20 mouse cellular contexts compared by ENCODE assay signal in genomic region chr4:134350641-134351040, GRCm38 (mm10). TPM values are rescaled to one million over a fixed set of nuclear protein-coding genes. Genes with fewer than 3 reads are reported as not detected.
"Had no signal": no experiment of that assay in that cellular context is flagged by ENCODE, and none has a peak within 500 bp of the region (broad histone marks: within the 10 kb centered on the region; RNA-seq: fewer than 3 reads in every experiment).

No protein-coding gene starts in this region.

- H3K27ac ChIP-seq: lung, embryonic 15.5 days; macrophage; midbrain, embryonic 13.5 days; midbrain, embryonic 15.5 days; neural tube, embryonic 12.5 days had no signal

- H3K9ac ChIP-seq: lung, embryonic 15.5 days; midbrain, embryonic 13.5 days; midbrain, embryonic 15.5 days; neural tube, embryonic 12.5 days had no signal

- H3K4me1 ChIP-seq: midbrain, embryonic 15.5 days had no signal

- DNase-seq: lung, adult 2 months; lung, postnatal 14 days; lung, postnatal 36 days; right cerebral cortex, postnatal 14 days; thymus, adult 18-20 months; thymus, postnatal 14 days; thymus, postnatal 36 days had no signal

- ATAC-seq: lung, postnatal 0 days; midbrain, embryonic 13.5 days; midbrain, embryonic 15.5 days had no signal

- H3K4me3 ChIP-seq: lung, embryonic 15.5 days; megakaryocyte, embryonic 14.5 days; midbrain, embryonic 13.5 days; midbrain, embryonic 15.5 days; neural tube, embryonic 12.5 days had no signal

- H3K9me3 ChIP-seq: lung, embryonic 15.5 days; megakaryocyte, embryonic 14.5 days; midbrain, embryonic 13.5 days; midbrain, embryonic 15.5 days; neural tube, embryonic 12.5 days had no signal

- H3K36me3 ChIP-seq: lung, embryonic 15.5 days; midbrain, embryonic 13.5 days; midbrain, embryonic 15.5 days; neural tube, embryonic 12.5 days had no signal

RNA-seq across cellular contexts. Expression of gene Slc30a2, which starts 7.7 kb away (rescaled TPM):
- total RNA-seq: midbrain, postnatal 0 days; monocyte, adult 5-6 weeks; neutrophil, adult 5-6 weeks had no signal
- polyA plus RNA-seq: macrophage; midbrain, embryonic 11.5 days; neural tube, embryonic 12.5 days; stomach, embryonic 14.5 days had no signal

RNA-seq across cellular contexts. Expression of gene Extl1, which starts 33.0 kb away (rescaled TPM):
- total RNA-seq: megakaryocyte progenitor cell, adult 5-6 weeks; monocyte, adult 5-6 weeks had no signal

RNA-seq across cellular contexts. Expression of gene Trim63, which starts 35.7 kb away (rescaled TPM):
- total RNA-seq: megakaryocyte progenitor cell, adult 5-6 weeks; monocyte, adult 5-6 weeks; neutrophil, adult 5-6 weeks had no signal
- polyA plus RNA-seq: macrophage; midbrain, embryonic 11.5 days; stomach, embryonic 14.5 days had no signal
